Mouse (Mus musculus): ENCODE data around the gene Pkd2. TPM values are rescaled to one million over a fixed set of nuclear protein-coding genes. Genes with fewer than 3 reads are reported as not detected.

The Pkd2 gene
- total and polyA plus RNA-seq, 3 experiments = not detected

GRCm38 (mm10) chr5:104433968-104434565 is 25.2 kb upstream of the Pkd2 start:
- no peak overlapping the region for H3K4me3 ChIP-seq (ENCODE audit: control insufficient read depth in 1 of 2, insufficient read depth in 1 of 2, low read depth in 2 of 2, low read length in 2 of 2)
- no peak overlapping the region for H3K27ac ChIP-seq (ENCODE audit: control insufficient read depth, low read depth, low read length)
- H3K9ac ChIP-seq (ENCODE audit: control insufficient read depth, low read depth, low read length, poor library complexity, severe bottlenecking) = no peak overlapping the region
- H3K27me3 ChIP-seq (ENCODE audit: control insufficient read depth in 1 of 2, insufficient read depth in 2 of 2, low read length in 2 of 2) = no peaks in the 10 kb centered on the region
- H3K4me1 ChIP-seq (ENCODE audit: control insufficient read depth in 1 of 2, insufficient read depth in 2 of 2, low read length in 2 of 2) = no peaks in the 10 kb centered on the region
- no peak for DNase-seq (ENCODE audit: low read depth, low spot score)
- no peaks in the 10 kb centered on the region for H3K9me3 ChIP-seq (replicated peaks; ENCODE audit: insufficient read depth, low read length)
- TF ChIP-seq ZNF384 (IDR thresholded peaks at IDR 0.05; ENCODE audit: low read depth, low read length) = no peak
- H3K36me3 ChIP-seq (ENCODE audit: control insufficient read depth in 1 of 2, insufficient read depth in 2 of 2, low read length in 2 of 2) = no peaks in the 10 kb centered on the region
- H3K79me2 ChIP-seq (ENCODE audit: control insufficient read depth, insufficient read depth, low read length, poor library complexity) = no peaks in the 10 kb centered on the region

DNA sequence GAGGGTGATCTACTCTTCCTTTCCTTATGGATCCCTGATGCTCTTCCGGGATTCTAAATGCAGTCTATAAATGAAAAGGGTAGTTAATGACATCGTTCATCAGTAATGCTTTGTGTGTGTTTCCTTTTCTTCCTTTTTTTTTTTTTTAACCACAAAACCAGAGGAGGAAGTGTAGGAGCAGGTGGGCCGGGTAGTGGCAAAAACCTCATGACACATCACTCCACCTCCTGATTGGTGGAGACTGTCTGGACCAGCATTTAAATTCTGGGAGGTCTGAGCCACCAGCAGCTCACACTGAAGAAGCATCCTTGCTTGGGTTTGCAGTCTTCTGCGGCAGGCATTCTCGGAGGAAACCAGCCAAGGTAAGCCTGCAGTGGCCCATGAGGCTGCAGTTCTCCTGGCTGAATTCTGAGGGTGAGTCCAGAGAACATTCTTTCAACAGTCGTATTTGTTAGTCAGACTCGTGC is 24.4 kb upstream of the Pkd2 start, which contains the start of gene Spp1:
TSS of gene Spp1 (plus strand) at position 284 of the 467 bp plus-strand sequence.
- Histone ChIP-seq H3K27me3 (ENCODE audit: control insufficient read depth in 1 of 2, insufficient read depth in 2 of 2, low read length in 2 of 2) (no peaks in the 10 kb centered on the region), H3K9me3 (replicated peaks; ENCODE audit: insufficient read depth, low read length) (no peaks in the 10 kb centered on the region), H3K79me2 (ENCODE audit: control insufficient read depth, insufficient read depth, low read length, poor library complexity) (no peaks in the 10 kb centered on the region), H3K4me3 (ENCODE audit: control insufficient read depth in 1 of 2, insufficient read depth in 1 of 2, low read depth in 2 of 2, low read length in 2 of 2) (no peak within 1 kb of the TSS), H3K36me3 (ENCODE audit: control insufficient read depth in 1 of 2, insufficient read depth in 2 of 2, low read length in 2 of 2) (no peaks in the 10 kb centered on the region), H3K27ac (ENCODE audit: control insufficient read depth, low read depth, low read length) (no peak within 1 kb of the TSS), H3K4me1 (ENCODE audit: control insufficient read depth in 1 of 2, insufficient read depth in 2 of 2, low read length in 2 of 2) (no peaks in the 10 kb centered on the region), H3K9ac (ENCODE audit: control insufficient read depth, low read depth, low read length, poor library complexity, severe bottlenecking) (no peak within 1 kb of the TSS)
- TF ChIP-seq MAX (IDR thresholded peaks at IDR 0.05; ENCODE audit: low read length) = no peak
- peak; percentile 89 for TF ChIP-seq ZNF384 (IDR thresholded peaks at IDR 0.05; ENCODE audit: low read depth, low read length)
- TF ChIP-seq NELFE (IDR thresholded peaks at IDR 0.05; ENCODE audit: low read depth, low read length) = no peak
- no peak for TF ChIP-seq ZKSCAN1 (IDR thresholded peaks at IDR 0.05; ENCODE audit: low read depth, low read length)
- no peak for TF ChIP-seq RAD21 (IDR thresholded peaks at IDR 0.05; ENCODE audit: low read depth, low read length)
- peak; percentile 43 for TF ChIP-seq USF1 (IDR thresholded peaks at IDR 0.05; ENCODE audit: low read depth, low read length)
- peak; percentile 43; the same call in 1 of the 2 replicates for TF ChIP-seq ETS1 (IDR thresholded peaks at IDR 0.05; ENCODE audit: low read depth, low read length)
- no peak for TF ChIP-seq E2F4 (IDR thresholded peaks at IDR 0.05; ENCODE audit: borderline replicate concordance, low read depth, low read length)
- DNase-seq (ENCODE audit: low read depth, low spot score) = peak; percentile 54

DNA sequence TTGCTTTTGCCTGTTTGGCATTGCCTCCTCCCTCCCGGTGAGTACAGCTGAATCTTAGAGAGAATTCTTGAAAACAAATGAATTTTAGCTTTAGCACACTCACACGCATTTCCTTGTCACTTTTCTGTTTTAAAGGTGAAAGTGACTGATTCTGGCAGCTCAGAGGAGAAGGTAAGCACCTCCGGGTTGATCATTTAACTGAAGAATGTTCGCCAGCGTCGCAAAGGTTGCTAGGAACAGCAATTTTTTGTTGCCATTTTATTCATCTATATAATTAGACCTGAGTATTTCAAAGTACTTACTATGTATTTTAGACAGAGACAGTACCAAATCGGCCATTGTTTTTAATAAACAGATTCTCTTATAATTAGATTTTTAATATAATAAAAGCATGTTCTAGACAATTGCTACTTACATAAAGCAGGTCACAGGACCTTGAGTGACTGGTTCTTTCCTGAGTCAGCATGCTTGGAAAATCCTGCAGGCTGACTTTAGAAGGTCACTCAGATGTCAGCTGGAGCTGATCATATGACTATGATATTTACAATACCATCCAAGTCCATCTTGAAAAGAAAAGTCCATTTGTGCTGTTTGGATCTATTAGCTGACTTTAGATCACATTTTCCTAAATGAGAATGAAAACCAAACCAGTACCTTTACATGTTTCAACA is 22.7 kb upstream of the Pkd2 start:
- H3K36me3 ChIP-seq (ENCODE audit: control insufficient read depth in 1 of 2, insufficient read depth in 2 of 2, low read length in 2 of 2) = no peaks in the 10 kb centered on the region
- no peak overlapping the region for H3K9ac ChIP-seq (ENCODE audit: control insufficient read depth, low read depth, low read length, poor library complexity, severe bottlenecking)
- no peaks in the 10 kb centered on the region for H3K79me2 ChIP-seq (ENCODE audit: control insufficient read depth, insufficient read depth, low read length, poor library complexity)
- no peak overlapping the region for H3K4me3 ChIP-seq (ENCODE audit: control insufficient read depth in 1 of 2, insufficient read depth in 1 of 2, low read depth in 2 of 2, low read length in 2 of 2)
- no peak for DNase-seq (ENCODE audit: low read depth, low spot score)
- no peaks in the 10 kb centered on the region for H3K9me3 ChIP-seq (replicated peaks; ENCODE audit: insufficient read depth, low read length)
- H3K4me1 ChIP-seq (ENCODE audit: control insufficient read depth in 1 of 2, insufficient read depth in 2 of 2, low read length in 2 of 2) = no peaks in the 10 kb centered on the region
- H3K27me3 ChIP-seq (ENCODE audit: control insufficient read depth in 1 of 2, insufficient read depth in 2 of 2, low read length in 2 of 2) = no peaks in the 10 kb centered on the region
- no peak overlapping the region for H3K27ac ChIP-seq (ENCODE audit: control insufficient read depth, low read depth, low read length)
- no peak for TF ChIP-seq MYC (IDR thresholded peaks at IDR 0.05; ENCODE audit: low read depth, low read length)
- TF ChIP-seq ETS1 (IDR thresholded peaks at IDR 0.05; ENCODE audit: low read depth, low read length) = no peak
- TF ChIP-seq MAX (IDR thresholded peaks at IDR 0.05; ENCODE audit: low read length) = no peak
- no peak for TF ChIP-seq RAD21 (IDR thresholded peaks at IDR 0.05; ENCODE audit: low read depth, low read length)
- TF ChIP-seq ZC3H11A (IDR thresholded peaks at IDR 0.05; ENCODE audit: low read depth, low read length) = no peak
- no peak for TF ChIP-seq CTCF (IDR thresholded peaks at IDR 0.05 in 2 of 3, conservative IDR thresholded peaks at IDR 0.05 in 1 of 3; ENCODE audit: control insufficient read depth in 1 of 3, insufficient read depth in 1 of 3, low read depth in 2 of 3, low read length in 3 of 3, poor library complexity in 1 of 3, severe bottlenecking in 1 of 3)
- no peak for TF ChIP-seq MEF2A (IDR thresholded peaks at IDR 0.05; ENCODE audit: extremely low read depth, insufficient replicate concordance, low read depth, low read length, poor library complexity, severe bottlenecking)
- no peak for TF ChIP-seq USF2 (IDR thresholded peaks at IDR 0.05; ENCODE audit: borderline replicate concordance in 1 of 2, insufficient read depth in 1 of 2, low read depth in 1 of 2, low read length in 2 of 2)
- no peak for TF ChIP-seq NRF1 (IDR thresholded peaks at IDR 0.05; ENCODE audit: insufficient read depth, low read depth, low read length, poor library complexity, severe bottlenecking)
